Mouse (Mus musculus) stomach, postnatal 0 days (tissue): Measurements from ENCODE around the gene Oxnad1. TPM values are rescaled to one million over a fixed set of nuclear protein-coding genes. Genes with fewer than 3 reads are reported as not detected.

Experiments used
- ATAC-seq: fragments of 200-750 bp; cut with Nextera tagmentation; 2 replicates; pipeline ENCODE4 v1.8.0; 2017; ENCODE audit not compliant: low FRiP score, low TSS enrichment
- DNase-seq: peaks from one replicate; pipeline ENCODE4 v3.0.0-alpha.2; 2016; ENCODE audit warnings: low spot score
- H3K27ac ChIP-seq: fragments of 300-500 bp; sonication (generic); replicated peaks from 2 replicates; pipeline ENCODE4 v1.5.1; 2014; ENCODE audit warnings: mild to moderate bottlenecking, control low read depth
- H3K27me3 ChIP-seq: fragments of 300-500 bp; sonication (generic); 2 replicates; pipeline ENCODE4 v1.6.1; 2014; ENCODE audit warnings: low read length; ENCODE audit not compliant: control insufficient read depth, insufficient read depth
- H3K36me3 ChIP-seq: fragments of 300-500 bp; sonication (generic); 2 replicates; pipeline ENCODE4 v1.6.1; 2014; ENCODE audit warnings: low read length, mixed read lengths; ENCODE audit not compliant: control insufficient read depth, insufficient read depth
- H3K4me1 ChIP-seq: fragments of 300-500 bp; sonication (generic); replicated peaks from 2 replicates; pipeline ENCODE4 v1.6.1; 2014; ENCODE audit warnings: antibody characterized with exemption; ENCODE audit not compliant: control insufficient read depth, insufficient read depth
- H3K4me2 ChIP-seq: fragments of 300-500 bp; sonication (generic); replicated peaks from 2 replicates; pipeline ENCODE4 v1.6.1; 2014; ENCODE audit warnings: low read depth, mild to moderate bottlenecking, control low read depth, moderate library complexity
- H3K4me3 ChIP-seq: fragments of 300-500 bp; sonication (generic); 2 replicates; pipeline ENCODE4 v1.5.1; 2014; ENCODE audit warnings: low read depth, low read length, control low read depth
- H3K9ac ChIP-seq: fragments of 300-500 bp; sonication (generic); 2 replicates; pipeline ENCODE4 v1.6.1; 2014; ENCODE audit warnings: mild to moderate bottlenecking, low read length, control low read depth, mixed read lengths
- H3K9me3 ChIP-seq: fragments of 300-500 bp; sonication (generic); 2 replicates; pipeline ENCODE4 v1.6.1; 2016; ENCODE audit warnings: low read length; ENCODE audit not compliant: control insufficient read depth
- CTCF ChIP-seq: IDR thresholded peaks from 2 replicates; pipeline ENCODE4 v1.5.1; 2016; ENCODE audit warnings: antibody characterized with exemption, low read depth, mild to moderate bottlenecking, moderate library complexity
- EP300 ChIP-seq: optimal IDR thresholded peaks from 2 replicates; pipeline ENCODE3; 2016; ENCODE audit warnings: antibody characterized with exemption
- WGBS: fragments of 180-500 bp; shearing (Covaris S2); extraction: QIAGEN DNeasy Blood & Tissue Kit; methylation state at CpG from one replicate; pipeline ENCODE4 v1.1.7; 2014; 5-methylcytosine and 5-hydroxymethylcytosine counted together
- polyA plus RNA-seq: library from polyadenylated mRNA; unstranded; fragments of >200 nt; fragmentation: Nextera tagmentation; extraction: Ambion mirVana; gene quantifications from 2 replicates; pipeline ENCODE4 v1.2.1, GENCODE M21; 2015

Oxnad1 gene
- polyA plus RNA-seq, 1 experiment from 2014 or later, result 17.7 TPM

GRCm38 (mm10) chr14:32073211-32073685, 11.9 kb upstream of the Oxnad1 start:
- no peak overlapping the region for H3K27ac ChIP-seq
- TF ChIP-seq EP300 (no peak), CTCF (no peak)
- ATAC-seq, result no peak
- WGBS, result 65% methylated on average over 8 of the region's 8 CpGs
- no peak overlapping the region for H3K4me3 ChIP-seq
- no peak overlapping the region for H3K4me2 ChIP-seq
- H3K4me1 ChIP-seq, result no peaks in the 10 kb centered on the region
- no peaks in the 10 kb centered on the region for H3K9me3 ChIP-seq
- no peak overlapping the region for H3K9ac ChIP-seq
- no peaks in the 10 kb centered on the region for H3K36me3 ChIP-seq
- H3K27me3 ChIP-seq, result no peaks in the 10 kb centered on the region
- DNase-seq, result no peak

DNA sequence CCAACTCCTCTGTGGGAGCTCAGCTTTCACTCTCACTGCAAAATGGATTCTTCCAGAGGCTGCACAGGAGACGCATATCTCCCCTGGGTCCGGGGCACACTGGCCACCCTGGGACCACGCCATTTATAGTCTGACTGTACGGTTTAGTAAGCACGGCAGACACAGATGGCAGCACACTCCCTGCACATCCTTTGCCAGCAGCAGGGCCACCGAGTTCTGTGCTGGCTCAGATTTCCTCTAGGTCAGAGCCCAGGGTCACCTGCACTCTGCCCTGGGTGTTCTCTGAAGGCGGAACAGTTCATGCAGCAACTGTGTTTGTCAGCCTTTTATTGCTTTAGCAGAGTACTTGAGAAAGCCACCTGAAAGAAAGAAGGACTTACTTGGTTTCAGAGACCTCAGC, 11.3 kb upstream of the Oxnad1 start:
- H3K9me3 ChIP-seq, result no peaks in the 10 kb centered on the region
- TF ChIP-seq EP300, result no peak
- no peak for TF ChIP-seq CTCF
- no peak overlapping the region for H3K4me3 ChIP-seq
- ATAC-seq, result no peak
- no peaks in the 10 kb centered on the region for H3K4me1 ChIP-seq
- H3K27me3 ChIP-seq, result no peaks in the 10 kb centered on the region
- WGBS, result 65% methylated on average over 7 of the region's 7 CpGs
- DNase-seq, result no peak
- no peak overlapping the region for H3K4me2 ChIP-seq
- H3K27ac ChIP-seq, result no peak overlapping the region
- no peaks in the 10 kb centered on the region for H3K36me3 ChIP-seq
- H3K9ac ChIP-seq, result no peak overlapping the region

GRCm38 (mm10) chr14:32076896-32077575, 8.1 kb upstream of the Oxnad1 start:
- TF ChIP-seq CTCF (peak; percentile 96), EP300 (no peak)
- 53% methylated on average over 8 of the region's 8 CpGs for WGBS
- Histone ChIP-seq H3K9me3 (no peaks in the 10 kb centered on the region), H3K27ac (no peak overlapping the region), H3K4me3 (no peak overlapping the region), H3K9ac (no peak overlapping the region), H3K27me3 (no peaks in the 10 kb centered on the region), H3K36me3 (peaks cover 4% of the 10 kb centered on the region; the same call in 1 of the 2 replicates), H3K4me1 (no peaks in the 10 kb centered on the region), H3K4me2 (no peak overlapping the region)
- peak; percentile 80 for DNase-seq
- peak; percentile 66 for ATAC-seq

DNA sequence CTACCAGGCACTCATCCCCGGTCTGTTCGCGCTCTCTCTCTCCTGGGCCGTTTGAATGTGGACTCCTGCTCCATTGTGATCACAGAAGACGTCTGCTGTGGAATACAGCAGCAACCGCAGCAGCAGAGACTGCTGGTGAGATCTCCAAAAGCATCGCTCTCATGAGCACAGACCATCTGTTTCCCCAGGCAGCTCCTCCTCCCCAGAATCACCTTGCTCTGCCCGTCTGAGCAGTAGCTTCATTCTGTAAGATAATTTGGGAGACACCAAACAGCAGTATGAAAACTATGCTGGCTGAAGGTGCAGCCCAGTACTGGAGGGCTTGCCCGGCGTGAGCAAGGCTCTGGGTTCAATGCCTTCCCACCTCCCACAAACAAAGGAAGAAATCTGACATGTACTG, 4.1 kb upstream of the Oxnad1 start:
- 74% methylated on average over 10 of the region's 10 CpGs for WGBS
- Histone ChIP-seq H3K27me3 (no peaks in the 10 kb centered on the region), H3K9ac (no peak overlapping the region), H3K4me1 (no peaks in the 10 kb centered on the region), H3K9me3 (no peaks in the 10 kb centered on the region), H3K4me3 (no peak overlapping the region), H3K36me3 (peaks cover 4% of the 10 kb centered on the region; the same call in 1 of the 2 replicates), H3K27ac (no peak overlapping the region), H3K4me2 (no peak overlapping the region)
- TF ChIP-seq CTCF (no peak), EP300 (no peak)
- no peak for ATAC-seq
- no peak for DNase-seq

GRCm38 (mm10) chr14:32082891-32083290, 2.3 kb upstream of the Oxnad1 start:
- WGBS, result 85% methylated on average over 6 of the region's 6 CpGs
- ATAC-seq, result no peak
- TF ChIP-seq CTCF (no peak), EP300 (no peak)
- H3K9ac ChIP-seq, result no peak overlapping the region
- 0 out of 2 replicates have a peak, but pooled peaks cover 2% of the 10 kb centered on the region for H3K4me1 ChIP-seq
- no peak for DNase-seq
- no peak overlapping the region for H3K4me3 ChIP-seq
- H3K36me3 ChIP-seq, result peaks cover 4% of the 10 kb centered on the region; the same call in 1 of the 2 replicates
- H3K9me3 ChIP-seq, result no peaks in the 10 kb centered on the region
- H3K4me2 ChIP-seq, result no peak overlapping the region
- no peaks in the 10 kb centered on the region for H3K27me3 ChIP-seq
- H3K27ac ChIP-seq, result no peak overlapping the region

DNA sequence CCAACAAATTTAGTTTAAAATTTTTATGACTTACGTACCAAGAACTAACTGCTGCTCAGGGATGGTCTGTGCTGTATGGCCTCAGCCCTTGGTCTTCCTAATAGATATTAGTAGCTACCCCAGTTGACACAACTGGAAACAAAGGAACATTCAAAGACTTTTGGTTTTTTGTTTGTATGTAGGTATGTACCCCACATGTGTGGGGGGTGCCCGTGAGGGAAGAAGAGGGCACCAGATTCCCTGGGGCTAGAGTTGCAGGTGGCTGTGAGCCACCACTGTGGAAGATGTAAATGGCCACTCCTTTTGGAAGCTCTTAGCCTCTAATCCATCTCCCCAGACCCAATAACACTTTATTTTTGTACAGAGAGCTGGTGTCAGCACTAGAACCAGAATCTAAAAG, 1.7 kb upstream of the Oxnad1 start:
- ATAC-seq (no peak), DNase-seq (no peak)
- Histone ChIP-seq H3K27ac (no peak overlapping the region), H3K4me2 (no peak overlapping the region), H3K4me3 (no peak overlapping the region), H3K4me1 (0 out of 2 replicates have a peak, but pooled peaks cover 2% of the 10 kb centered on the region), H3K27me3 (no peaks in the 10 kb centered on the region), H3K9me3 (no peaks in the 10 kb centered on the region), H3K9ac (no peak overlapping the region), H3K36me3 (peaks cover 4% of the 10 kb centered on the region; the same call in 1 of the 2 replicates)
- TF ChIP-seq EP300 (no peak), CTCF (no peak)
- 94% methylated on average over 2 of the region's 2 CpGs for WGBS
